10 mouse cellular contexts compared by ENCODE assay signal in the genomic region with DNA sequence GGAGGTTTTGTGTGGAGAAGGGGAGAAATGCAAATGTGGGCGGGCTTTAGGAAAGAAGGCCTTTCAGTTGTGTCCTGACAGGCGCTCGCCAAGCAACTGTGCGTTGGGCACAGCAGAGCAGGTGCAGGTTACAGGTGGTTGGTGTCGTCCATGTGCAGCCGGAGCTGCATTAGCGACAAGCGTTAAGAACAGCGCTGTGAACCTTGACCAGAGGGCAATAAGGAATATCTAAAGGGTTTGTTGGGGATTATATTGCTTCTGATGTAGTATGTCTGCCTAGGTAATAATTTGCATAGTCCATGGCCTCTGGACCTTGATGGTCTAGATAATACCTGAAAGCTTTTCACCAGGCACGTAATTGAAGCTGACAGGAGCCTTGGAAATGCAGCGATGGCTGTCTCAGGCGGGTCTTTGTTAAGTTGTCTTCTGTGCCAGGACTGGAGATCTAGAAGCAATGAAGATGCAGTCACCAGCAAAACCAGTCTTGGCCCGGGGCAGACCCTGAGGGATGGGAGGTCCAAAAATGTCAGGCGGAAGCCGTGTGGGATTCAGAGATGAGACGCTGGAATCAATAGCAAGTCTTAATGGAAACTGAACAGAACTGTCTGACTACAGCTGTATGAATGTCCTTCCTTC. TPM values are rescaled to one million over a fixed set of nuclear protein-coding genes. Genes with fewer than 3 reads are reported as not detected.
A peak's percentile ranks its signal among the peaks of the same experiment; 100 is the strongest.
DNase-seq lines count a peak whose midpoint lies in the region; ATAC-seq and TF ChIP-seq lines count a peak whose summit lies in the region.
"Had no signal": no experiment of that assay in that cellular context is flagged by ENCODE, and none has a peak within 500 bp of the region (broad histone marks: within the 10 kb centered on the region; RNA-seq: fewer than 3 reads in every experiment).

No protein-coding gene starts in this region.

- H3K4me2 ChIP-seq in embryonic facial prominence, embryonic 15.5 days (replicated peaks), result peak overlapping the region; percentile 20; the same call in 1 of the 2 replicates
- peak overlapping the region; percentile 88 for H3K4me2 ChIP-seq in intestine, embryonic 14.5 days (ENCODE audit: low read length)
- H3K4me2 ChIP-seq in liver, embryonic 14.5 days (ENCODE audit: low read depth), result peak overlapping the region; percentile 89

- ATAC-seq in embryonic facial prominence, embryonic 15.5 days (ENCODE audit: insufficient number of reproducible peaks, low FRiP score, low TSS enrichment, low read depth), result no peak
- ATAC-seq in intestine, embryonic 14.5 days (replicated peaks; ENCODE audit: low FRiP score, low TSS enrichment, low read depth), result peak; percentile 56
- ATAC-seq in liver, embryonic 14.5 days (ENCODE audit: insufficient read depth), result no peak
- ATAC-seq: inflammation-experienced regulatory T-cells, adult 6 months had no signal

- no peak for TF ChIP-seq EP300 in liver, embryonic 14.5 days (IDR thresholded peaks at IDR 0.05; ENCODE audit: low read depth)

- WGBS in embryonic facial prominence, embryonic 15.5 days, result 68% methylated on average over 16 of the region's 16 CpGs
- WGBS in intestine, embryonic 14.5 days, result 79% methylated on average over 16 of the region's 16 CpGs
- 84% methylated on average over 16 of the region's 16 CpGs for whole genome bisulfite sequencing in liver, embryonic 14.5 days (ENCODE audit: insufficient replicate concordance)

- no peaks in the 10 kb centered on the region for H3K27me3 ChIP-seq in embryonic facial prominence, embryonic 15.5 days
- H3K27me3 ChIP-seq in intestine, embryonic 14.5 days (replicated peaks; ENCODE audit: control insufficient read depth, insufficient read depth, low read length), result no peaks in the 10 kb centered on the region
- H3K27me3 ChIP-seq in liver, embryonic 14.5 days (ENCODE audit: control insufficient read depth, insufficient read depth, low read length), result no peaks in the 10 kb centered on the region

- no peaks in the 10 kb centered on the region for H3K36me3 ChIP-seq in embryonic facial prominence, embryonic 15.5 days
- no peaks in the 10 kb centered on the region for H3K36me3 ChIP-seq in intestine, embryonic 14.5 days (ENCODE audit: control insufficient read depth, insufficient read depth, low read length)
- peaks cover 40% of the 10 kb centered on the region for H3K36me3 ChIP-seq in liver, embryonic 14.5 days (replicated peaks; ENCODE audit: control insufficient read depth, insufficient read depth, low read depth)

- peak overlapping the region; percentile 35 for H3K4me3 ChIP-seq in left cerebral cortex, adult 2 months
- peak overlapping the region; percentile 95; the same call in 1 of the 2 replicates for H3K4me3 ChIP-seq in embryonic facial prominence, embryonic 15.5 days (replicated peaks)
- H3K4me3 ChIP-seq in intestine, embryonic 14.5 days (ENCODE audit: low read depth, low read length), result peak overlapping the region; percentile 93; the same call in 1 of the 2 replicates
- H3K4me3 ChIP-seq in liver, embryonic 14.5 days (ENCODE audit: insufficient read depth in 1 of 2, low read depth in 2 of 2, low read length in 2 of 2), result peak overlapping the region; percentile 98 to 99

- H3K9me3 ChIP-seq in embryonic facial prominence, embryonic 15.5 days (replicated peaks), result 0 out of 2 replicates have a peak, but pooled peaks cover 5% of the 10 kb centered on the region
- H3K9me3 ChIP-seq in intestine, embryonic 14.5 days (ENCODE audit: control insufficient read depth, low read length), result no peaks in the 10 kb centered on the region; the same call in 1 of the 2 replicates
- no peaks in the 10 kb centered on the region for H3K9me3 ChIP-seq in liver, embryonic 14.5 days (ENCODE audit: control insufficient read depth, low read length)

- H3K9ac ChIP-seq in embryonic facial prominence, embryonic 15.5 days, result no peak overlapping the region
- no peak overlapping the region for H3K9ac ChIP-seq in intestine, embryonic 14.5 days (ENCODE audit: low read length)
- peak overlapping the region; percentile 100 for H3K9ac ChIP-seq in liver, embryonic 14.5 days (replicated peaks)

- no peak overlapping the region for H3K27ac ChIP-seq in left cerebral cortex, adult 2 months
- no peak overlapping the region for H3K27ac ChIP-seq in embryonic facial prominence, embryonic 15.5 days (replicated peaks)
- peak overlapping the region; percentile 67 for H3K27ac ChIP-seq in intestine, embryonic 14.5 days (ENCODE audit: low read depth)
- peak overlapping the region; percentile 99 for H3K27ac ChIP-seq in liver, embryonic 14.5 days

- intact Hi-C loops in left cerebral cortex, adult 2 months (cut with DNase I), result no loop called here
- intact Hi-C loops in left cerebral cortex, postnatal 36 days (cut with DNase I), result no loop called here

- DNase-seq in left cerebral cortex, adult 2 months (ENCODE audit: extremely low spot score in 1 of 2, low spot score in 2 of 2), result no peak
- DNase-seq in left cerebral cortex, postnatal 36 days (ENCODE audit: low spot score in 2 of 2), result no peak
- DNase-seq in intestine, embryonic 14.5 days (ENCODE audit: low spot score), result peak; percentile 69
- DNase-seq in liver, embryonic 14.5 days (ENCODE audit: low read depth in 3 of 3, low spot score in 3 of 3), result no peak
- DNase-seq in cerebellum, postnatal 10 days, result no peak
- DNase-seq in right cerebral cortex, adult 18-20 months, result no peak
- DNase-seq in urinary bladder, postnatal 36 days (ENCODE audit: low spot score in 2 of 2), result no peak
- DNase-seq: cerebellum, adult 9-11 months had no signal

- peaks cover 34% of the 10 kb centered on the region for H3K4me1 ChIP-seq in embryonic facial prominence, embryonic 15.5 days
- H3K4me1 ChIP-seq in intestine, embryonic 14.5 days (replicated peaks; ENCODE audit: control insufficient read depth, insufficient read depth, low read length), result peaks cover 18% of the 10 kb centered on the region; the same call in 1 of the 2 replicates
- peaks cover 59 to 63% of the 10 kb centered on the region in 2 experiments for H3K4me1 ChIP-seq in liver, embryonic 14.5 days (replicated peaks; ENCODE audit: control insufficient read depth in 2 of 2, insufficient read depth in 2 of 2, low read length in 1 of 2)

- TF ChIP-seq CTCF in left cerebral cortex, adult 2 months (IDR thresholded peaks at IDR 0.05), result no peak
- TF ChIP-seq CTCF in liver, embryonic 14.5 days (IDR thresholded peaks at IDR 0.05; ENCODE audit: low read depth), result no peak

RNA-seq across cellular contexts. Expression of gene Ssx2ip, which starts 2.8 kb away (rescaled TPM):
- 10 to 100 TPM; 91.0 to 91.6 TPM for total RNA-seq in left cerebral cortex, adult 2 months (2021)
- 10 to 100 TPM; 87.7 to 89.5 TPM for total RNA-seq in left cerebral cortex, postnatal 36 days (2021)
- polyA plus RNA-seq in embryonic facial prominence, embryonic 15.5 days (2015; fragmentation: Nextera tagmentation; extraction: Ambion mirVana), result 32.4 and 34.3 TPM in 2 replicates
- polyA plus RNA-seq in intestine, embryonic 14.5 days (2014; fragmentation: Nextera tagmentation; extraction: Ambion mirVana), result 36.3 and 38.1 TPM in 2 replicates
- 22.7 and 34.9 TPM in 2 replicates for polyA plus RNA-seq in liver, embryonic 14.5 days (2012; rRNA removed)
- polyA plus RNA-seq in liver, embryonic 14.5 days (2014; fragmentation: Nextera tagmentation; extraction: Ambion mirVana), result 96.2 and 118 TPM in 2 replicates

RNA-seq across cellular contexts. Expression of gene Ctbs, which starts 42.4 kb away (rescaled TPM):
- 1 to 10 TPM; 7.1 to 8.1 TPM for total RNA-seq in left cerebral cortex, adult 2 months (2021)
- 1 to 10 TPM; 6.6 to 8.9 TPM for total RNA-seq in left cerebral cortex, postnatal 36 days (2021)
- polyA plus RNA-seq in embryonic facial prominence, embryonic 15.5 days (2015; fragmentation: Nextera tagmentation; extraction: Ambion mirVana), result 10.5 and 10.6 TPM in 2 replicates
- 12.1 and 12.8 TPM in 2 replicates for polyA plus RNA-seq in intestine, embryonic 14.5 days (2014; fragmentation: Nextera tagmentation; extraction: Ambion mirVana)
- polyA plus RNA-seq in liver, embryonic 14.5 days (2012; rRNA removed), result 1.3 and 1.7 TPM in 2 replicates
- 5.2 and 5.4 TPM in 2 replicates for polyA plus RNA-seq in liver, embryonic 14.5 days (2014; fragmentation: Nextera tagmentation; extraction: Ambion mirVana)

Comparison
In these comparisons a context has a peak if more than half of its experiments do, and no peak if none do; other contexts are left out.
1. H3K27ac ChIP-seq: peak in intestine, embryonic 14.5 days (single experiment) and liver, embryonic 14.5 days (single experiment); none in left cerebral cortex, adult 2 months (single experiment) and embryonic facial prominence, embryonic 15.5 days (single experiment).
2. H3K4me3 ChIP-seq: peak in every context shown above with its lines; median percentile 98 in liver, embryonic 14.5 days; 95 in embryonic facial prominence, embryonic 15.5 days; 93 in intestine, embryonic 14.5 days; 35 in left cerebral cortex, adult 2 months.
3. H3K4me2 ChIP-seq: peak in every context shown above with its lines; median percentile 89 in liver, embryonic 14.5 days; 88 in intestine, embryonic 14.5 days; 20 in embryonic facial prominence, embryonic 15.5 days.